Mouse (Mus musculus): ENCODE measurements around the gene Map7d3. TPM values are rescaled to one million over a fixed set of nuclear protein-coding genes. Genes with fewer than 3 reads are reported as not detected.

Map7d3 gene
- polyA plus RNA-seq, 1 experiment from 2014 or later = 3.3 TPM

- H3K27ac ChIP-seq (replicated peaks) = no peak overlapping the region
- no peak overlapping the region for H3K9ac ChIP-seq
- H3K36me3 ChIP-seq = no peaks in the 10 kb centered on the region
- H3K9me3 ChIP-seq (replicated peaks) = no peaks in the 10 kb centered on the region
- H3K4me3 ChIP-seq (replicated peaks) = no peak overlapping the region
- WGBS = 73% methylated on average over 1 of the region's 1 CpGs
- no peaks in the 10 kb centered on the region for H3K27me3 ChIP-seq
- H3K4me1 ChIP-seq = no peaks in the 10 kb centered on the region
- ATAC-seq (ENCODE audit: insufficient number of reproducible peaks, low FRiP score, low TSS enrichment, low read depth) = no peak
- no peak overlapping the region for H3K4me2 ChIP-seq (replicated peaks)
Measured at GRCm38 (mm10) chrX:56771751-56772150, 50.4 kb downstream of the Map7d3 start.

- no peak overlapping the region for H3K27ac ChIP-seq (replicated peaks)
Measured at GRCm38 (mm10) chrX:56769838-56770237, 52.3 kb downstream of the Map7d3 start.

GRCm38 (mm10) chrX:56760257-56760760, 61.8 kb downstream of the Map7d3 start:
- no peak for ATAC-seq (ENCODE audit: insufficient number of reproducible peaks, low FRiP score, low TSS enrichment, low read depth)
- 90% methylated on average over 3 of the region's 3 CpGs for WGBS
- Histone ChIP-seq H3K27ac (replicated peaks) (no peak overlapping the region), H3K4me1 (no peaks in the 10 kb centered on the region), H3K9me3 (replicated peaks) (no peaks in the 10 kb centered on the region), H3K27me3 (no peaks in the 10 kb centered on the region), H3K4me3 (replicated peaks) (no peak overlapping the region), H3K9ac (no peak overlapping the region), H3K36me3 (no peaks in the 10 kb centered on the region), H3K4me2 (replicated peaks) (no peak overlapping the region)

More at GRCm38 (mm10) chrX:56769838-56770237, 52.3 kb downstream of the Map7d3 start:
- ATAC-seq (ENCODE audit: insufficient number of reproducible peaks, low FRiP score, low TSS enrichment, low read depth) = no peak
- Histone ChIP-seq H3K9ac (no peak overlapping the region), H3K4me2 (replicated peaks) (no peak overlapping the region), H3K36me3 (no peaks in the 10 kb centered on the region), H3K4me3 (replicated peaks) (no peak overlapping the region), H3K27me3 (no peaks in the 10 kb centered on the region), H3K4me1 (no peaks in the 10 kb centered on the region), H3K9me3 (replicated peaks) (no peaks in the 10 kb centered on the region)

- H3K27me3 ChIP-seq = no peaks in the 10 kb centered on the region
- no peaks in the 10 kb centered on the region for H3K36me3 ChIP-seq
- H3K4me3 ChIP-seq (replicated peaks) = no peak overlapping the region
- 71% methylated on average over 7 of the region's 7 CpGs for WGBS
- no peaks in the 10 kb centered on the region for H3K4me1 ChIP-seq
- no peaks in the 10 kb centered on the region for H3K9me3 ChIP-seq (replicated peaks)
- no peak for ATAC-seq (ENCODE audit: insufficient number of reproducible peaks, low FRiP score, low TSS enrichment, low read depth)
- H3K4me2 ChIP-seq (replicated peaks) = no peak overlapping the region
- H3K9ac ChIP-seq = no peak overlapping the region
- H3K27ac ChIP-seq (replicated peaks) = no peak overlapping the region
Measured at GRCm38 (mm10) chrX:56756352-56756751, 65.8 kb downstream of the Map7d3 start.

- H3K9ac ChIP-seq = no peak overlapping the region
- H3K4me1 ChIP-seq = no peaks in the 10 kb centered on the region
- no peak overlapping the region for H3K4me3 ChIP-seq (replicated peaks)
- ATAC-seq (ENCODE audit: insufficient number of reproducible peaks, low FRiP score, low TSS enrichment, low read depth) = no peak
- H3K27ac ChIP-seq (replicated peaks) = no peak overlapping the region
- no peaks in the 10 kb centered on the region for H3K27me3 ChIP-seq
- 36% methylated on average over 2 of the region's 2 CpGs for WGBS
- H3K9me3 ChIP-seq (replicated peaks) = no peaks in the 10 kb centered on the region
- H3K4me2 ChIP-seq (replicated peaks) = no peak overlapping the region
- H3K36me3 ChIP-seq = no peaks in the 10 kb centered on the region
Measured at GRCm38 (mm10) chrX:56755646-56756045, 66.5 kb downstream of the Map7d3 start.

GRCm38 (mm10) chrX:56753317-56754289, 68.5 kb downstream of the Map7d3 start:
- no peaks in the 10 kb centered on the region for H3K9me3 ChIP-seq (replicated peaks)
- no peak overlapping the region for H3K4me2 ChIP-seq (replicated peaks)
- no peak overlapping the region for H3K9ac ChIP-seq
- no peak overlapping the region for H3K4me3 ChIP-seq (replicated peaks)
- H3K27ac ChIP-seq (replicated peaks) = no peak overlapping the region
- no peaks in the 10 kb centered on the region for H3K4me1 ChIP-seq
- WGBS = 77% methylated on average over 8 of the region's 8 CpGs
- H3K36me3 ChIP-seq = no peaks in the 10 kb centered on the region
- no peak for ATAC-seq (ENCODE audit: insufficient number of reproducible peaks, low FRiP score, low TSS enrichment, low read depth)
- H3K27me3 ChIP-seq = no peaks in the 10 kb centered on the region

GRCm38 (mm10) chrX:56752144-56752543, 70.0 kb downstream of the Map7d3 start:
- Histone ChIP-seq H3K9me3 (replicated peaks) (no peaks in the 10 kb centered on the region), H3K4me3 (replicated peaks) (no peak overlapping the region), H3K36me3 (no peaks in the 10 kb centered on the region), H3K9ac (no peak overlapping the region), H3K27me3 (no peaks in the 10 kb centered on the region), H3K4me1 (no peaks in the 10 kb centered on the region), H3K27ac (replicated peaks) (no peak overlapping the region), H3K4me2 (replicated peaks) (no peak overlapping the region)
- no peak for ATAC-seq (ENCODE audit: insufficient number of reproducible peaks, low FRiP score, low TSS enrichment, low read depth)
- WGBS = 59% methylated on average over 6 of the region's 6 CpGs

- no peaks in the 10 kb centered on the region for H3K4me1 ChIP-seq
- H3K4me3 ChIP-seq (replicated peaks) = no peak overlapping the region
- H3K27ac ChIP-seq (replicated peaks) = no peak overlapping the region
- no peak overlapping the region for H3K9ac ChIP-seq
- no peaks in the 10 kb centered on the region for H3K36me3 ChIP-seq
- H3K4me2 ChIP-seq (replicated peaks) = no peak overlapping the region
- WGBS = 51% methylated on average over 4 of the region's 4 CpGs
- H3K9me3 ChIP-seq (replicated peaks) = no peaks in the 10 kb centered on the region
- no peak for ATAC-seq (ENCODE audit: insufficient number of reproducible peaks, low FRiP score, low TSS enrichment, low read depth)
- H3K27me3 ChIP-seq = no peaks in the 10 kb centered on the region
Measured at GRCm38 (mm10) chrX:56751536-56751935, 70.6 kb downstream of the Map7d3 start.

Other genes with a start within 250 kb of the Map7d3 start
- gene Mmgt1, start 224.3 kb downstream of the Map7d3 start, polyA plus RNA-seq (2015; fragmentation: Nextera tagmentation; extraction: Ambion mirVana) = 24.6 and 24.8 TPM in 2 replicates
- 14.8 and 15.5 TPM in 2 replicates for gene Slc9a6, start 212.6 kb downstream of the Map7d3 start, polyA plus RNA-seq (2015; fragmentation: Nextera tagmentation; extraction: Ambion mirVana)
- 166 and 190 TPM in 2 replicates for gene Fhl1, start 90.5 kb downstream of the Map7d3 start, polyA plus RNA-seq (2015; fragmentation: Nextera tagmentation; extraction: Ambion mirVana)
- gene Adgrg4, start 47.8 kb upstream of the Map7d3 start, polyA plus RNA-seq (2015; fragmentation: Nextera tagmentation; extraction: Ambion mirVana) = not detected in 2 replicates
- not detected in 2 replicates for gene Brs3, start 220.7 kb upstream of the Map7d3 start, polyA plus RNA-seq (2015; fragmentation: Nextera tagmentation; extraction: Ambion mirVana)
- gene Htatsf1, start 231.3 kb upstream of the Map7d3 start, polyA plus RNA-seq (2015; fragmentation: Nextera tagmentation; extraction: Ambion mirVana) = 80.0 and 81.9 TPM in 2 replicates